Mouse (Mus musculus) cerebellum, adult 8-10 months (tissue): ENCODE measurements around the gene Adcy7.
A peak's percentile ranks its signal among the peaks of the same experiment; 100 is the strongest.

Experiments used
- DNase-seq: peaks from one replicate; pipeline ENCODE4 v3.0.0; 2022

Adcy7 gene

GRCm38 (mm10) chr8:88301589-88302437 is 29.6 kb downstream of the Adcy7 start:
- no peak for DNase-seq

GRCm38 (mm10) chr8:88305814-88306213 is 33.6 kb downstream of the Adcy7 start:
- no peak for DNase-seq

- no peak for DNase-seq
These were observed 34.3 kb downstream of the Adcy7 start for GRCm38 (mm10) chr8:88306511-88306910.

- DNase-seq: no peak
These were observed 35.5 kb downstream of the Adcy7 start for GRCm38 (mm10) chr8:88307736-88308135.

GRCm38 (mm10) chr8:88309274-88309873 is 37.2 kb downstream of the Adcy7 start:
- DNase-seq: no peak

GRCm38 (mm10) chr8:88309881-88310280 is 37.7 kb downstream of the Adcy7 start:
- no peak for DNase-seq

- no peak for DNase-seq
These were observed 38.1 kb downstream of the Adcy7 start for GRCm38 (mm10) chr8:88310286-88310685.

GRCm38 (mm10) chr8:88312966-88313365 is 40.8 kb downstream of the Adcy7 start:
- no peak for DNase-seq

- DNase-seq: peak; percentile 35
These were observed 41.8 kb downstream of the Adcy7 start for GRCm38 (mm10) chr8:88313991-88314390.

GRCm38 (mm10) chr8:88315302-88315701 is 43.1 kb downstream of the Adcy7 start:
- no peak for DNase-seq

GRCm38 (mm10) chr8:88316139-88316931 is 44.1 kb downstream of the Adcy7 start:
- DNase-seq: no peak

GRCm38 (mm10) chr8:88317341-88317740 is 45.1 kb downstream of the Adcy7 start:
- no peak for DNase-seq

GRCm38 (mm10) chr8:88318151-88318550 is 45.9 kb downstream of the Adcy7 start:
- no peak for DNase-seq

- DNase-seq: no peak
These were observed 47.9 kb downstream of the Adcy7 start for GRCm38 (mm10) chr8:88320134-88320533.

- no peak for DNase-seq
These were observed 49.2 kb downstream of the Adcy7 start for GRCm38 (mm10) chr8:88321387-88321786.

- no peak for DNase-seq
These were observed 51.3 kb downstream of the Adcy7 start for GRCm38 (mm10) chr8:88323523-88323922.

- no peak for DNase-seq
These were observed 52.6 kb downstream of the Adcy7 start for GRCm38 (mm10) chr8:88324760-88325159.

- DNase-seq: no peak
These were observed 53.0 kb downstream of the Adcy7 start for GRCm38 (mm10) chr8:88325251-88325650.

- DNase-seq: no peak
These were observed 53.6 kb downstream of the Adcy7 start for GRCm38 (mm10) chr8:88325795-88326194.

- no peak for DNase-seq
These were observed 54.1 kb downstream of the Adcy7 start for GRCm38 (mm10) chr8:88326328-88326727.

GRCm38 (mm10) chr8:88328689-88329088 is 56.5 kb downstream of the Adcy7 start:
- DNase-seq: no peak

- no peak for DNase-seq
These were observed 58.6 kb downstream of the Adcy7 start for GRCm38 (mm10) chr8:88330816-88331215.

- no peak for DNase-seq
These were observed 62.2 kb downstream of the Adcy7 start for GRCm38 (mm10) chr8:88334384-88334783.

- no peak for DNase-seq
These were observed 62.8 kb downstream of the Adcy7 start for GRCm38 (mm10) chr8:88334975-88335374.
